Mouse (Mus musculus) MEL (cell line): ENCODE data around the gene Bmp6. TPM values are rescaled to one million over a fixed set of nuclear protein-coding genes. Genes with fewer than 3 reads are reported as not detected.

Experiments
- DNase-seq: peaks from one replicate; pipeline ENCODE4 v3.0.0; 2011; ENCODE audit warnings: low read depth, low spot score
- H3K27ac ChIP-seq: 2 replicates; pipeline ENCODE4 v1.5.1; 2012; ENCODE audit warnings: low read depth, mild to moderate bottlenecking, control low read depth, low read length, moderate library complexity; ENCODE audit not compliant: control insufficient read depth
- H3K27me3 ChIP-seq, 2 experiments: fragments of 150-350 bp in 1 of 2; sonication (generic) in 1 of 2; 2 replicates each; pipeline ENCODE4 v1.6.1; 2012; ENCODE audit warnings: low read length in 2 of 2, mild to moderate bottlenecking in 2 of 2, improper control_type of control experiment in 1 of 2, moderate library complexity in 1 of 2; ENCODE audit not compliant: insufficient read depth in 2 of 2, control insufficient read depth in 1 of 2
- H3K36me3 ChIP-seq, 2 experiments: 2 replicates each; pipeline ENCODE4 v1.6.1; 2012 to 2014; ENCODE audit warnings: low read length in 2 of 2, improper control_type of control experiment in 1 of 2, inconsistent platforms in 1 of 2, mild to moderate bottlenecking in 1 of 2; ENCODE audit not compliant: insufficient read depth in 2 of 2, control insufficient read depth in 1 of 2
- H3K4me1 ChIP-seq, 2 experiments: fragments of 150-350 bp in 1 of 2; sonication (generic) in 1 of 2; 2 replicates each; pipeline ENCODE4 v1.6.1; 2012; ENCODE audit warnings: low read length in 2 of 2, improper control_type of control experiment in 1 of 2, mild to moderate bottlenecking in 1 of 2; ENCODE audit not compliant: insufficient read depth in 2 of 2, control insufficient read depth in 1 of 2
- H3K4me3 ChIP-seq, 2 experiments: fragments of 150-350 bp in 1 of 2; sonication (generic) in 1 of 2; 2 replicates each; pipeline ENCODE4 v1.5.1; 2012; ENCODE audit warnings: low read depth in 2 of 2, low read length in 2 of 2, mild to moderate bottlenecking in 2 of 2, moderate library complexity in 2 of 2, control low read depth in 1 of 2, improper control_type of control experiment in 1 of 2; ENCODE audit not compliant: control insufficient read depth in 1 of 2, insufficient read depth in 1 of 2
- H3K79me2 ChIP-seq: 2 replicates; pipeline ENCODE4 v1.6.1; 2012; ENCODE audit warnings: mild to moderate bottlenecking, low read length, moderate library complexity; ENCODE audit not compliant: control insufficient read depth, poor library complexity, insufficient read depth
- H3K9ac ChIP-seq: 2 replicates; pipeline ENCODE4 v1.6.1; 2012; ENCODE audit warnings: low read depth, mild to moderate bottlenecking, control low read depth, low read length, moderate library complexity; ENCODE audit not compliant: control insufficient read depth, poor library complexity, severe bottlenecking
- H3K9me3 ChIP-seq: fragments of 150-350 bp; sonication (generic); replicated peaks from 2 replicates; pipeline ENCODE4 v1.6.1; 2012; ENCODE audit warnings: mild to moderate bottlenecking, low read length, improper control_type of control experiment, moderate library complexity; ENCODE audit not compliant: insufficient read depth
- ELF1 ChIP-seq: IDR thresholded peaks from 2 replicates; pipeline ENCODE4 v1.6.1; 2014; ENCODE audit warnings: low read depth, mild to moderate bottlenecking, inconsistent platforms, low read length, improper control_type of control experiment, moderate library complexity
- EP300 ChIP-seq, 2 experiments: IDR thresholded peaks; 2 replicates each; pipeline ENCODE4 v1.6.1; 2011; ENCODE audit warnings: improper control_type of control experiment in 2 of 2, low read length in 2 of 2, low read depth in 1 of 2, mild to moderate bottlenecking in 1 of 2
- HCFC1 ChIP-seq: IDR thresholded peaks from 2 replicates; pipeline ENCODE4 v1.6.1; 2012; ENCODE audit warnings: low read depth, mild to moderate bottlenecking, inconsistent platforms, low read length, improper control_type of control experiment, moderate library complexity
- JUND ChIP-seq: IDR thresholded peaks from 2 replicates; pipeline ENCODE4 v1.6.1; 2011; ENCODE audit warnings: low read depth, mild to moderate bottlenecking, improper control_type of control experiment, low read length
- MEF2A ChIP-seq: IDR thresholded peaks from 2 replicates; pipeline ENCODE4 v1.6.1; 2014; ENCODE audit warnings: low read depth, mild to moderate bottlenecking, inconsistent platforms, low read length, improper control_type of control experiment; ENCODE audit not compliant: poor library complexity, insufficient replicate concordance, severe bottlenecking; ENCODE audit errors: extremely low read depth
- MXI1 ChIP-seq: IDR thresholded peaks from 2 replicates; pipeline ENCODE4 v1.6.1; 2011; ENCODE audit warnings: mild to moderate bottlenecking, low read depth, low read length, improper control_type of control experiment
- NRF1 ChIP-seq: IDR thresholded peaks from 2 replicates; pipeline ENCODE4 v1.6.1; 2014; ENCODE audit warnings: low read depth, mild to moderate bottlenecking, inconsistent platforms, low read length, improper control_type of control experiment, moderate library complexity; ENCODE audit not compliant: poor library complexity, insufficient read depth, severe bottlenecking
- POLR2A ChIP-seq, 2 experiments: IDR thresholded peaks; 2 replicates each; pipeline ENCODE4 v1.6.1; 2011 to 2012; ENCODE audit warnings: low read length in 2 of 2, mild to moderate bottlenecking in 2 of 2, control low read depth in 1 of 2, improper control_type of control experiment in 1 of 2, low read depth in 1 of 2, moderate library complexity in 1 of 2; ENCODE audit not compliant: control insufficient read depth in 1 of 2, insufficient read depth in 1 of 2, poor library complexity in 1 of 2
- POLR2AphosphoS2 ChIP-seq: IDR thresholded peaks from 2 replicates; pipeline ENCODE4 v1.6.1; 2011; ENCODE audit warnings: low read length, improper control_type of control experiment
- RCOR1 ChIP-seq: IDR thresholded peaks from 2 replicates; pipeline ENCODE4 v1.6.1; 2012; ENCODE audit warnings: low read depth, mild to moderate bottlenecking, inconsistent platforms, low read length, improper control_type of control experiment
- SIN3A ChIP-seq: IDR thresholded peaks from 2 replicates; pipeline ENCODE4 v1.6.1; 2012; ENCODE audit warnings: low read length, improper control_type of control experiment, inconsistent platforms
- SMC3 ChIP-seq: IDR thresholded peaks from 2 replicates; pipeline ENCODE4 v1.6.1; 2011; ENCODE audit warnings: low read depth, low read length, improper control_type of control experiment
- USF1 ChIP-seq: IDR thresholded peaks from 2 replicates; pipeline ENCODE4 v1.6.1; 2014; ENCODE audit warnings: low read depth, mild to moderate bottlenecking, inconsistent platforms, low read length, improper control_type of control experiment, moderate library complexity
- ZKSCAN1 ChIP-seq: IDR thresholded peaks from 2 replicates; pipeline ENCODE4 v1.6.1; 2012; ENCODE audit warnings: low read depth, mild to moderate bottlenecking, inconsistent platforms, low read length, improper control_type of control experiment, moderate library complexity
- polyA plus RNA-seq, 2 experiments: library from polyadenylated mRNA; stranded (reverse) in 1 of 2; unstranded in 1 of 2; fragments of >175 nt in 1 of 2; fragments of >200 nt in 1 of 2; gene quantifications; 2 replicates each; pipeline versions ENCODE4 v1.2.1 to v1.2.4; 2012; ENCODE audit warnings: low replicate concordance in 2 of 2, low read depth in 1 of 2; ENCODE audit not compliant: insufficient read length in 2 of 2, insufficient read depth in 1 of 2, missing spikeins in 1 of 2
- total RNA-seq: library from RNA; depleted of rRNA; stranded (reverse); fragments of 300-350 nt; gene quantifications from 2 replicates; pipeline ENCODE4 v1.2.3, GENCODE M21; 2012

The Bmp6 gene
- total and polyA plus RNA-seq, 3 experiments, result not detected

DNA sequence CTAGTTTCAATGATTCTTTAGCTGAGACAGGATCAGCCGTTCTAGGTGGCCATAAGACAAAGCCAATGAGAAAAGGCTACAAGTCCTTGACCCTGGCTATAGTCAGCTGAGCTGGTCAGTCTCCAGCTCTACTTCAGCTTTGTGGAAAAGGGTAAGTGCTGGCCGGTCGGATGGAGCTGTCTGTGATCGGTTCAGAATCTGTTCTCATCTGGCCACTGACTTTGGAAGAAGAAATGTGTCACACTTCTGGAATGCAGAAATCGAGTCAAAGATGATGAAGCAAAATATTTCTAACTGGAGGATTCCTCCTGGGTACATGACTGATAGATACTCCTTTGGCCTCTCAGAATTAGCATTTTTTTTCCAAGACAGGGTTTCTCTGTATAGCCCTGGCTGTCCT is 77.6 kb downstream of the Bmp6 start:
- H3K4me1 ChIP-seq, result no peaks in the 10 kb centered on the region
- no peaks in the 10 kb centered on the region for H3K79me2 ChIP-seq
- TF ChIP-seq JUND, result no peak
- no peak for TF ChIP-seq RCOR1
- no peak for TF ChIP-seq ZKSCAN1
- TF ChIP-seq ELF1, result no peak
- no peak for TF ChIP-seq HCFC1
- no peak for TF ChIP-seq SIN3A
- TF ChIP-seq USF1, result no peak
- no peak for TF ChIP-seq EP300 (IDR thresholded peaks at IDR 0.05; ENCODE audit: low read depth in 1 of 2, low read length in 2 of 2)
- H3K36me3 ChIP-seq, result no peaks in the 10 kb centered on the region
- H3K4me3 ChIP-seq, result no peak overlapping the region
- H3K27ac ChIP-seq, result no peak overlapping the region
- no peak for DNase-seq
- no peak overlapping the region for H3K9ac ChIP-seq
- H3K9me3 ChIP-seq, result no peaks in the 10 kb centered on the region
- H3K27me3 ChIP-seq, result peaks cover 0 to 3% of the 10 kb centered on the region in 2 experiments; a peak in 3 of 4 replicates

DNA sequence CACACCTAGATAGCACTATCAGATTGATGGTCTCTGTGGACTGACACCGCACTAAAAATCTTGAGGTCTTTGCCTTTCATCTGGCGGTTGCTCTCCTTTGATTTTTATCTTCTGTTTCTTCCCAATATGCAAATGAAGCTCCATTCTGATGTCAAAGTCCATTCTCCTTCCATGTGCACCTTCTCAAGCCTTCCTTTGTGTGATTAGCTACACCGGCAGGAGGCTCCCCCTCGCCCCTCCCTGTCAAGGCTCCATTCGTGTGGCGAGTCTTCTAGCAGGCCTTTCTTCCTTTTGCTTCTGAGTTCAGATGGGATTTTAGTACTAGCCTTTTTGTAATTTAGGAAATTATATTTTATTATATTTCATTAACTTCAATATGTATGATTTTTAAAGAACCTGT is 80.4 kb downstream of the Bmp6 start:
- Histone ChIP-seq H3K79me2 (no peaks in the 10 kb centered on the region), H3K9ac (no peak overlapping the region), H3K9me3 (no peaks in the 10 kb centered on the region), H3K36me3 (no peaks in the 10 kb centered on the region), H3K4me1 (no peaks in the 10 kb centered on the region), H3K27me3 (peaks cover 0 to 3% of the 10 kb centered on the region in 2 experiments; a peak in 2 of 4 replicates), H3K4me3 (no peak overlapping the region), H3K27ac (no peak overlapping the region)
- no peak for DNase-seq
- TF ChIP-seq POLR2A (IDR thresholded peaks at IDR 0.05; ENCODE audit: control insufficient read depth in 1 of 2, insufficient read depth in 1 of 2, low read depth in 1 of 2, low read length in 2 of 2, poor library complexity in 1 of 2), result no peak
- no peak for TF ChIP-seq MXI1
- no peak for TF ChIP-seq SIN3A
- TF ChIP-seq USF1, result no peak

DNA sequence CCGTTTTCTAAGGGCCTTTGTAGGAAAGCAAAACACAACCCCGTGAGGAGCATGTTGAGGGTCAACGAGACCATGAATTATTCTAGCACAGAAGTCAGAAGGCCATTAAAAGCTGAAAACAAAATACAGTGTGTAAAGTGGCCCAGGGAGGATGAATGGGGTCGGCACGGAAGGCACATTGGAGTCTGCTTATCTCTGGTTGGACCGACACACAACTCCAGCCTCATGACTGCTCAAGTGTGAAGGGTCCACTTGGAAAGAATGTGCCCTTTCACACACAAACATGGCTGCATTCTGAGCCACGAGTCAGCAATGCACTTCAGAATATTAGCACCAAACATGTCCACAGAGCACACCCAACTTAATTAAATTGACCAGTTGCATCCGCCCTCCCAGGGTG is 84.8 kb downstream of the Bmp6 start:
- no peak for DNase-seq
- H3K79me2 ChIP-seq, result no peaks in the 10 kb centered on the region
- H3K27ac ChIP-seq, result no peak overlapping the region
- no peak overlapping the region for H3K4me3 ChIP-seq
- no peaks in the 10 kb centered on the region for H3K36me3 ChIP-seq
- H3K27me3 ChIP-seq, result peaks cover 1 to 2% of the 10 kb centered on the region in 2 experiments; a peak in 2 of 4 replicates
- H3K9ac ChIP-seq, result no peak overlapping the region
- H3K9me3 ChIP-seq, result no peaks in the 10 kb centered on the region
- no peaks in the 10 kb centered on the region for H3K4me1 ChIP-seq
- no peak for TF ChIP-seq MEF2A
- TF ChIP-seq EP300 (IDR thresholded peaks at IDR 0.05; ENCODE audit: low read depth in 1 of 2, low read length in 2 of 2), result no peak
- no peak for TF ChIP-seq POLR2AphosphoS2
- no peak for TF ChIP-seq NRF1
- no peak for TF ChIP-seq SMC3
